In genomic region chr2:156664407-156664806, GRCm38 (mm10) we compare ENCODE assay signal across 21 mouse cellular contexts. TPM values are rescaled to one million over a fixed set of nuclear protein-coding genes. Genes with fewer than 3 reads are reported as not detected.
A peak's percentile ranks its signal among the peaks of the same experiment; 100 is the strongest.
DNase-seq lines count a peak whose midpoint lies in the region; ATAC-seq lines count a peak whose summit lies in the region.
"Had no signal": no experiment of that assay in that cellular context is flagged by ENCODE, and none has a peak within 500 bp of the region (broad histone marks: within the 10 kb centered on the region; RNA-seq: fewer than 3 reads in every experiment).

No protein-coding gene starts in this region.

- H3K9ac ChIP-seq in forebrain, embryonic 15.5 days (replicated peaks): no peak overlapping the region
- H3K9ac ChIP-seq in forebrain, embryonic 12.5 days: no peak overlapping the region
- H3K9ac ChIP-seq: heart, embryonic 15.5 days; kidney, embryonic 15.5 days; liver, postnatal 0 days had no signal

- peaks cover 49% of the 10 kb centered on the region for H3K4me1 ChIP-seq in forebrain, embryonic 15.5 days
- H3K4me1 ChIP-seq in forebrain, embryonic 12.5 days: peaks cover 22% of the 10 kb centered on the region
- H3K4me1 ChIP-seq: heart, embryonic 15.5 days; kidney, embryonic 15.5 days; megakaryocyte, embryonic 14.5 days had no signal

- no peaks in the 10 kb centered on the region for H3K36me3 ChIP-seq in forebrain, embryonic 15.5 days
- no peaks in the 10 kb centered on the region for H3K36me3 ChIP-seq in forebrain, embryonic 12.5 days (replicated peaks)
- H3K36me3 ChIP-seq: embryonic facial prominence, embryonic 10.5 days; G1E; heart, embryonic 15.5 days; kidney, embryonic 15.5 days; limb, embryonic 10.5 days had no signal

- DNase-seq in right cerebral cortex, adult 18-20 months: peak; percentile 74
- DNase-seq in right cerebral cortex, postnatal 4 days: no peak
- DNase-seq in frontal cortex, postnatal 10 days (ENCODE audit: low spot score in 2 of 2): peak; percentile 51 to 60
- no peak for DNase-seq in kidney, postnatal 4 days
- DNase-seq in urinary bladder, postnatal 14 days (ENCODE audit: low spot score): no peak
- DNase-seq: cerebellum, adult 8-10 months; gastrocnemius, postnatal 36 days; liver, postnatal 0 days; spleen, adult 18-20 months; thymus, adult 2 months had no signal

- H3K4me3 ChIP-seq in forebrain, embryonic 15.5 days: no peak overlapping the region
- no peak overlapping the region for H3K4me3 ChIP-seq in forebrain, embryonic 12.5 days (replicated peaks)
- H3K4me3 ChIP-seq: embryonic facial prominence, embryonic 10.5 days; heart, embryonic 15.5 days; kidney, embryonic 15.5 days; limb, embryonic 10.5 days; megakaryocyte, embryonic 14.5 days had no signal

- no peak overlapping the region for H3K4me2 ChIP-seq in forebrain, embryonic 15.5 days (replicated peaks)
- H3K4me2 ChIP-seq in forebrain, embryonic 12.5 days: no peak overlapping the region
- H3K4me2 ChIP-seq: heart, embryonic 15.5 days; kidney, embryonic 15.5 days had no signal

- H3K27ac ChIP-seq in forebrain, embryonic 15.5 days (replicated peaks): peak overlapping the region; percentile 83
- H3K27ac ChIP-seq in forebrain, embryonic 12.5 days: no peak overlapping the region
- H3K27ac ChIP-seq: embryonic facial prominence, embryonic 10.5 days; heart, embryonic 15.5 days; kidney, embryonic 15.5 days; limb, embryonic 10.5 days had no signal

- WGBS in forebrain, embryonic 15.5 days: 9% methylated on average over 5 of the region's 5 CpGs
- 32% methylated on average over 5 of the region's 5 CpGs for WGBS in forebrain, embryonic 12.5 days

- no peaks in the 10 kb centered on the region for H3K27me3 ChIP-seq in forebrain, embryonic 15.5 days
- no peaks in the 10 kb centered on the region for H3K27me3 ChIP-seq in forebrain, embryonic 12.5 days
- H3K27me3 ChIP-seq: kidney, embryonic 15.5 days had no signal

- ATAC-seq in forebrain, embryonic 15.5 days (replicated peaks): no peak
- ATAC-seq in forebrain, embryonic 12.5 days (ENCODE audit: low FRiP score): no peak
- ATAC-seq: hindbrain, embryonic 16.5 days; intestine, embryonic 16.5 days; liver, postnatal 0 days; midbrain, embryonic 16.5 days had no signal

- H3K9me3 ChIP-seq in forebrain, embryonic 15.5 days: no peaks in the 10 kb centered on the region
- H3K9me3 ChIP-seq in forebrain, embryonic 12.5 days: no peaks in the 10 kb centered on the region
- H3K9me3 ChIP-seq: embryonic facial prominence, embryonic 10.5 days; G1E; heart, embryonic 15.5 days; kidney, embryonic 15.5 days; limb, embryonic 10.5 days; megakaryocyte, embryonic 14.5 days had no signal

RNA-seq across cellular contexts. Expression of gene Dlgap4, which starts 50.9 kb away (rescaled TPM):
- polyA plus RNA-seq in forebrain, embryonic 15.5 days (2015; fragmentation: Nextera tagmentation; extraction: Ambion mirVana): 317 and 333 TPM in 2 replicates
- polyA plus RNA-seq in forebrain, embryonic 12.5 days (2016; fragmentation: Nextera tagmentation; extraction: Ambion mirVana): 195 and 197 TPM in 2 replicates

Comparison
In these comparisons a context has a peak if more than half of its experiments do, and no peak if none do; other contexts are left out.
1. DNase-seq: peak in right cerebral cortex, adult 18-20 months (single experiment) and frontal cortex, postnatal 10 days (2 of 2); none in right cerebral cortex, postnatal 4 days (single experiment), kidney, postnatal 4 days (0 of 2) and urinary bladder, postnatal 14 days (single experiment).